Mouse (Mus musculus) erythroblast, adult 5-6 weeks (primary cell): ENCODE measurements around the gene Borcs8. TPM values are rescaled to one million over a fixed set of nuclear protein-coding genes. Genes with fewer than 3 reads are reported as not detected.

ENCODE experiments used
- ATAC-seq: replicated peaks from 2 replicates; pipeline ENCODE4 v1.8.0; 2016; ENCODE audit warnings: moderate number of reproducible peaks, mild to moderate bottlenecking, moderate TSS enrichment, inconsistent platforms; ENCODE audit not compliant: poor library complexity, low FRiP score, severe bottlenecking
- total RNA-seq, 2 experiments: library from RNA; stranded (forward) in 1 of 2; stranded (reverse) in 1 of 2; fragments of 150-400 nt in 1 of 2; fragments of 200-764, 138-1000 nt in 1 of 2; gene quantifications; 2 replicates each; pipeline versions ENCODE4 v1.2.3 to v1.2.4; 2015 to 2017; ENCODE audit warnings: low replicate concordance in 2 of 2

Gene Borcs8
- total RNA-seq, 2 experiments from 2014 or later, result 2.1 to 30.7 TPM

- peak; percentile 97 for ATAC-seq
These were observed 32.9 kb downstream of the Borcs8 start, which contains the start of gene Tmem161a for GRCm38 (mm10) chr8:70172043-70172681. Tmem161a (plus strand) TSS chr8:70172356.

DNA sequence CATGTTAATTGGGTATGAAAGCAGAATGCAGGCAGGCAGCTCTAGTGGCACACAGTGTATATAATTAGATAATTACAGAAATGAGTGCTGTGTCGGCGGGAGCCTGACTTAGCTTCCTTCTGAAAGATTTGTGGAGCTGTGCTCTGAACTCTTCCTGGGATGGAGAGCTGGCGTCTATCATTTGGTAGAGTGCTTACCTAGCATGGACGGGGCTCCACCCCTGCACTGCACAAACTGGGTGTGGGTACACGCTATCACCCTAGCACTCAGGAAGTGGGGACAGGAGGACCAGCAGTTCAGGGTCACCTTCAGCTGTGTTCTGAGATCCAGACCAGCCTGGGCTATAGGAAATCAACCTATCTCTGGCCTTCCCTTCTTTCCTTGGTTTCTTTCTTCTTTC, 34.0 kb downstream of the Borcs8 start:
- 0 out of 2 replicates have a peak, but pooled peaks have one; percentile 27 for ATAC-seq

- ATAC-seq, result no peak
These were observed 34.8 kb downstream of the Borcs8 start for GRCm38 (mm10) chr8:70174079-70174478.

- ATAC-seq, result no peak
These were observed 38.9 kb downstream of the Borcs8 start for GRCm38 (mm10) chr8:70178231-70178630.

DNA sequence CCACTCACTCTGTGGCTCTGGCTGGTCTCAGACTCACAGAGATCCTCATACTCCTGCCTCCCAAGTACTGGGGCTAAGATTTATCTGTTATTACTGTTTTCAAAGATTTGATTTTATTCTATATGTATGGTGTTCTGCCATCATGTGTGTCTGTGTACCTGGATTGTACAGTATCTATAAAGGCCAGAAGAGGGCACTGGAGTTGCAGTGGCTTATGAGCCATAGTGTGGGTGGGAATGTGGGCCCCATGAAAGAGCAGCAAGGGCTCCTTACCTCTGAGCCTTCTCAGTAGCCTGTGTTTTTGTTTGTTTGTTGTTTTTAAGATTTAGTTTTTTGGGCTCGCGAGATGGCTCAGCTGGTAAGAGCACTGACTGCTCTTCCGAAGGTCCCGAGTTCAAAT, 39.8 kb downstream of the Borcs8 start:
- no peak for ATAC-seq

DNA sequence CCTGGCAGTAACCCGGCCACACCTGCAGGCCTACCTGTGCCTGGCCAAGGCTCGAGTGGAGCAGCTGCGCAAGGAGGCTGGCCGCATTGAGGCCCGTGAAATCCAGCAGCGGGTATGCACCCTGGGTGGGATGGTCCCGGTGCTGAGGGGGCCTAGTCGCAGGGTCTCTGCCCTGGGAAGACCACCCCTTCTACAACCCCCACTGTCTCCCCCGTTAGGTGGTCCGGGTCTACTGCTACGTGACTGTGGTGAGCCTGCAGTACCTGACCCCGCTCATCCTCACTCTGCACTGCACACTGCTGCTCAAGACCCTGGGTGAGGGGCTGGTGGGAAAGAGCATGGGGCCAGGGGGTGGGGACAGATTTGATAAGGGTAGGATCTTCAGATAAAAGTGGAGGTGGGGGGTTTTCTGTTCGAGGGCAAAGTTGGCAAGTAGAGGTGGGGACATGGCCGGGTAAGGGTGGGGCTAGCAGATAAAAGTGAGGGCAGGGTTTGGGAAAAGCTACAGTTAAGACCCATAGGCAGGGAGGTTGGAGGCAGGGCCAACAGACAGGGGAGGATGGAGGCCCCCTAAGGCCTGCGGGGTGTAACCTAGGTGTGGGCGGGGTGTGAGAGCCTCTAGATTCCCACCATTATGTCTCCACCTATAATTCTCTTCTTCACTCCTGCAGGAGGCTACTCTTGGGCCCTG, 42.1 kb downstream of the Borcs8 start:
- ATAC-seq, result 0 out of 2 replicates have a peak, but pooled peaks have one; percentile 17

DNA sequence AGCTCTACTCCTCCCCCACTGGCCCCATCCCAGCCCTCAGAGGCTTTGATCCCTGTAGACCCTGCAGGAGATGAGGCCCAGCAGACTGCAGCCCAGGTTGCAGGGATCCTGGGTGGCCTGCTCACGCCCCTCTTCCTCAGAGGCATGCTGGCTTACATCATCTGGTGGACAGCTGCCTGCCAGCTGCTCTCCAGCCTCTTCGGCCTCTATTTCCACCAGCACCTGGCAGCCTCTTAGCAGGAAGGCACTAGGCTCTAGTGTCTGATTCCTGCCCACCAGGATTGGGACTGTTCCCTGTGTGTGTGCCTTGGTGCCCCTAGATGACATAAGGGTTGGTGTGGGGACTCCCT, 42.6 kb downstream of the Borcs8 start:
- no peak for ATAC-seq

DNA sequence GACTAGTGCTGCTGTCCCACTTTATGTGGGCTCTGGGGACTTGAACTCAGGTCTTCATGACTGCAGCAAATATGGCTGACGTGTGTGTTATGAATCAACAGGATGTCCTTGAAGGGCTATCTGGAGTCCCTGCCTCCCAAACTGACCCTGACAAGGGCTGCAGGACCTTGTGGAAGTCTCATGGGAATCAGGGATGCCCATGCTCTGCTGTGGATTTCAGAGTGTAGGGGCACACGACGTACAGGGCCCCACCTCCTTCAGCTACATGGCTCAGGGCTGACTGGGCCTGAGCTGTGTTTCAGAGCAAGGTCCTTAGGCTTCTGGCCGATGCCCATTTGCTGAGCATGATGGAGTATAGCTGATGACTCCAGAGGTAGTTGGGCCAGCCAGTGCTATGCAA, 43.9 kb downstream of the Borcs8 start:
- no peak for ATAC-seq

GRCm38 (mm10) chr8:70188707-70189106, 49.4 kb downstream of the Borcs8 start:
- ATAC-seq, result no peak

GRCm38 (mm10) chr8:70193238-70193637, 53.9 kb downstream of the Borcs8 start:
- no peak for ATAC-seq

- ATAC-seq, result no peak
These were observed 54.9 kb downstream of the Borcs8 start for GRCm38 (mm10) chr8:70194191-70194590.

GRCm38 (mm10) chr8:70195762-70196161, 56.5 kb downstream of the Borcs8 start:
- ATAC-seq, result no peak

Other genes starting within 250 kb of the Borcs8 start
- gene Tssk6, start 237.3 kb upstream of the Borcs8 start, total RNA-seq (2015; ENCODE audit: low replicate concordance), result not detected in 2 replicates
- gene Tssk6, start 237.3 kb upstream of the Borcs8 start, total RNA-seq (2017; ENCODE audit: low replicate concordance), result 0.28 and 0.94 TPM in 2 replicates
- 16.1 and 18.2 TPM in 2 replicates for gene Ndufa13, start 236.9 kb upstream of the Borcs8 start, total RNA-seq (2015; ENCODE audit: low replicate concordance)
- 27.2 and 32.9 TPM in 2 replicates for gene Ndufa13, start 236.9 kb upstream of the Borcs8 start, total RNA-seq (2017; ENCODE audit: low replicate concordance)
- not detected in 2 replicates for gene Yjefn3, start 236.8 kb upstream of the Borcs8 start, total RNA-seq (2015; ENCODE audit: low replicate concordance)
- gene Yjefn3, start 236.8 kb upstream of the Borcs8 start, total RNA-seq (2017; ENCODE audit: low replicate concordance), result not detected in 2 replicates
- 22.8 and 30.2 TPM in 2 replicates for gene Gatad2a, start 143.1 kb upstream of the Borcs8 start, total RNA-seq (2015; ENCODE audit: low replicate concordance)
- 25.7 and 31.8 TPM in 2 replicates for gene Gatad2a, start 143.1 kb upstream of the Borcs8 start, total RNA-seq (2017; ENCODE audit: low replicate concordance)
- 24.0 and 33.9 TPM in 2 replicates for gene Mau2, start 96.8 kb upstream of the Borcs8 start, total RNA-seq (2015; ENCODE audit: low replicate concordance)
- 47.4 and 49.5 TPM in 2 replicates for gene Mau2, start 96.8 kb upstream of the Borcs8 start, total RNA-seq (2017; ENCODE audit: low replicate concordance)
- 8.2 and 10.6 TPM in 2 replicates for gene Sugp1, start 96.7 kb upstream of the Borcs8 start, total RNA-seq (2015; ENCODE audit: low replicate concordance)
- gene Sugp1, start 96.7 kb upstream of the Borcs8 start, total RNA-seq (2017; ENCODE audit: low replicate concordance), result 15.6 and 22.6 TPM in 2 replicates
- 2.3 TPM in 1 of 2 replicates, not detected in the other for gene Tm6sf2, start 66.6 kb upstream of the Borcs8 start, total RNA-seq (2015; ENCODE audit: low replicate concordance)
- 2.9 TPM in 1 of 2 replicates, not detected in the other for gene Tm6sf2, start 66.6 kb upstream of the Borcs8 start, total RNA-seq (2017; ENCODE audit: low replicate concordance)
- not detected in 2 replicates for gene Hapln4, start 56.0 kb upstream of the Borcs8 start, total RNA-seq (2015; ENCODE audit: low replicate concordance)
- not detected in 2 replicates for gene Hapln4, start 56.0 kb upstream of the Borcs8 start, total RNA-seq (2017; ENCODE audit: low replicate concordance)
- not detected in 2 replicates for gene Ncan, start 18.6 kb upstream of the Borcs8 start, total RNA-seq (2015; ENCODE audit: low replicate concordance)
- not detected in 2 replicates for gene Ncan, start 18.6 kb upstream of the Borcs8 start, total RNA-seq (2017; ENCODE audit: low replicate concordance)
- 4.8 and 5.4 TPM in 2 replicates for gene Nr2c2ap, start 8.2 kb upstream of the Borcs8 start, total RNA-seq (2015; ENCODE audit: low replicate concordance)
- gene Nr2c2ap, start 8.2 kb upstream of the Borcs8 start, total RNA-seq (2017; ENCODE audit: low replicate concordance), result 1.4 and 1.5 TPM in 2 replicates
- 8.1 and 16.3 TPM in 2 replicates for gene Rfxank, start 345 bp upstream of the Borcs8 start, total RNA-seq (2015; ENCODE audit: low replicate concordance)
- 9.7 and 10.2 TPM in 2 replicates for gene Rfxank, start 345 bp upstream of the Borcs8 start, total RNA-seq (2017; ENCODE audit: low replicate concordance)
- not detected in 2 replicates for gene Mef2b, start 212 bp downstream of the Borcs8 start, total RNA-seq (2015; ENCODE audit: low replicate concordance)
- gene Mef2b, start 212 bp downstream of the Borcs8 start, total RNA-seq (2017; ENCODE audit: low replicate concordance), result not detected in 2 replicates
- gene Tmem161a, start 32.9 kb downstream of the Borcs8 start, total RNA-seq (2015; ENCODE audit: low replicate concordance), result 4.0 and 8.1 TPM in 2 replicates
- 4.5 and 4.9 TPM in 2 replicates for gene Tmem161a, start 32.9 kb downstream of the Borcs8 start, total RNA-seq (2017; ENCODE audit: low replicate concordance)
- gene Slc25a42, start 72.8 kb downstream of the Borcs8 start, total RNA-seq (2015; ENCODE audit: low replicate concordance), result 13.8 and 20.6 TPM in 2 replicates
- gene Slc25a42, start 72.8 kb downstream of the Borcs8 start, total RNA-seq (2017; ENCODE audit: low replicate concordance), result 16.2 and 23.8 TPM in 2 replicates
- gene Sugp2, start 94.7 kb downstream of the Borcs8 start, total RNA-seq (2015; ENCODE audit: low replicate concordance), result 24.4 and 33.9 TPM in 2 replicates
- gene Sugp2, start 94.7 kb downstream of the Borcs8 start, total RNA-seq (2017; ENCODE audit: low replicate concordance), result 22.7 and 28.9 TPM in 2 replicates
- gene Armc6, start 95.0 kb downstream of the Borcs8 start, total RNA-seq (2015; ENCODE audit: low replicate concordance), result 4.6 TPM in 1 of 2 replicates, not detected in the other
- gene Armc6, start 95.0 kb downstream of the Borcs8 start, total RNA-seq (2017; ENCODE audit: low replicate concordance), result 4.0 and 6.1 TPM in 2 replicates
- 0.63 and 1.3 TPM in 2 replicates for gene Homer3, start 143.3 kb downstream of the Borcs8 start, total RNA-seq (2015; ENCODE audit: low replicate concordance)
- gene Homer3, start 143.3 kb downstream of the Borcs8 start, total RNA-seq (2017; ENCODE audit: low replicate concordance), result 0.68 and 2.5 TPM in 2 replicates
- gene Ddx49, start 163.0 kb downstream of the Borcs8 start, total RNA-seq (2015; ENCODE audit: low replicate concordance), result 15.0 TPM in 2 replicates
- 23.3 and 40.0 TPM in 2 replicates for gene Ddx49, start 163.0 kb downstream of the Borcs8 start, total RNA-seq (2017; ENCODE audit: low replicate concordance)
- 52.7 and 89.2 TPM in 2 replicates for gene Cope, start 163.0 kb downstream of the Borcs8 start, total RNA-seq (2015; ENCODE audit: low replicate concordance)
- 36.9 and 53.7 TPM in 2 replicates for gene Cope, start 163.0 kb downstream of the Borcs8 start, total RNA-seq (2017; ENCODE audit: low replicate concordance)
- not detected in 2 replicates for gene Cers1, start 176.3 kb downstream of the Borcs8 start, total RNA-seq (2015; ENCODE audit: low replicate concordance)
- 0.43 TPM in 1 of 2 replicates, not detected in the other for gene Cers1, start 176.3 kb downstream of the Borcs8 start, total RNA-seq (2017; ENCODE audit: low replicate concordance)
- not detected in 2 replicates for gene Gdf1, start 190.3 kb downstream of the Borcs8 start, total RNA-seq (2015; ENCODE audit: low replicate concordance)
- gene Gdf1, start 190.3 kb downstream of the Borcs8 start, total RNA-seq (2017; ENCODE audit: low replicate concordance), result not detected in 2 replicates
- 7.1 and 9.2 TPM in 2 replicates for gene Upf1, start 213.8 kb downstream of the Borcs8 start, total RNA-seq (2015; ENCODE audit: low replicate concordance)
- gene Upf1, start 213.8 kb downstream of the Borcs8 start, total RNA-seq (2017; ENCODE audit: low replicate concordance), result 20.9 and 21.5 TPM in 2 replicates
- not detected in 2 replicates for gene Comp, start 234.1 kb downstream of the Borcs8 start, total RNA-seq (2015; ENCODE audit: low replicate concordance)
- 0.43 TPM in 1 of 2 replicates, not detected in the other for gene Comp, start 234.1 kb downstream of the Borcs8 start, total RNA-seq (2017; ENCODE audit: low replicate concordance)